Mouse (Mus musculus) testis, adult 2 months (tissue): ENCODE measurements at regions not wholly inside any gene's neighbourhood (a gene's known extent, or its start where the extent isn't known, plus 50 kb on each side); places are given as distances from the start of the nearest gene placed in this dataset.

ENCODE experiments used
- CTCF ChIP-seq: fragments of 200-500 bp; IDR thresholded peaks from 2 replicates; pipeline ENCODE4 v1.5.1; 2012; ENCODE audit warnings: low read depth, mild to moderate bottlenecking, inconsistent platforms, low read length, moderate library complexity; ENCODE audit not compliant: control insufficient read depth, insufficient read depth, insufficient replicate concordance
- POLR2A ChIP-seq: fragments of 200-500 bp; IDR thresholded peaks from 2 replicates; pipeline ENCODE4 v1.6.1; 2012; ENCODE audit warnings: low read depth, mild to moderate bottlenecking, inconsistent platforms, low read length, moderate library complexity; ENCODE audit not compliant: control insufficient read depth

DNA sequence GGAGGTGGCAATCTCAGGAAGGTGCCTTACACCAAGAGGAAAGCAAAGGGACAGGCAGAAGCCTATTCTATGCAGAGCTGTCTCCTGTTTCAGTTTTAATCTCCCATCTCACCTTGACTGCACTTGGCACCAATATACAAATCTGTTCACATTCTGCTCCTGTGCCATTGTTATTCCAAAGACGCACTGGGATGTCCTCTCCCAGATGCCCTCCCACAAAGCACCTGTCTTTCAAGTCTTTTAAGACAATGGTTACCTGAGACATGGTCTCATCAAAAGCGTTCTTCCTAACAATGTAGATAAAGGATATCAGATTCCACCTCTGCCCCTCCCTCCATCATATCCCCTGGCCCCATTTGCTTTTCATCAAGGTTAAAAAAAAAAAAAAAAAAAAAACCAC is 64.2 kb upstream of the Aldh1a3 start:
- no peak for TF ChIP-seq POLR2A
- no peak for TF ChIP-seq CTCF
